Mouse (Mus musculus) G1E-ER4 (cell line): ENCODE measurements around the gene Spata1. TPM values are rescaled to one million over a fixed set of nuclear protein-coding genes. Genes with fewer than 3 reads are reported as not detected.

Experiments
- GATA1 ChIP-seq: IDR thresholded peaks from one replicate; pipeline ENCODE4 v1.8.0; 2012; ENCODE audit warnings: low read length, inconsistent platforms
- polyA plus RNA-seq: library from polyadenylated mRNA; stranded (reverse); fragments of >175 nt; gene quantifications from 2 replicates; pipeline ENCODE4 v1.2.3, GENCODE M21; 2012

Spata1 gene
- 0.53 and 1.2 TPM in 2 replicates for polyA plus RNA-seq

DNA sequence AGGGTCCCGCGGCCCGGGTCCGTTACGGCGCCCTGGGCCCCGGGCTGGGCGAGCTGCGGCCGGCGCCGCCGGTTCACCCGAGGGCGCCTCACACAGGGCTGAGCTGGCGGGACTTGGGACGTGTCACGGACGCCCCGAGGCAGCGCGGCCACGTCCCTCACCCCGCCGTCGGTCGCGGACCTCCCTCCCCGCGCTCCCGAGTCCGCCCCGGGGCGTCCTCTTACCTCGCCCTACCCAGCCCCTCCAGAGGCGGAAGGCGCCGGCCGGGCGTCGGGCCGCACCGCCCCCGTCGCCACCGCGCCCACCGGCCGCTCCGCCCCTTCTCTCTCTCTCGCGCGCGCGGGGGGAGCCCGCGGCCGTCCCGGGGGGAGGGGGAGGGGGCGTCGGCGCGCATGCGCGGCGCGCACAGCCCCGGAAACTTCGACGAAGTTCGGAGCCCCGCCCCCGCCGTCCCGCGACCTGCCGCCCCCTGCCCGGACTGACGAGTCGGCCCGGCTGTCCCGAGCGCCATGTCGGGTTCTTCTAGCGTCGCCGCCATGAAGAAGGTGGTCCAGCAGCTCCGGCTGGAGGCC is at the start of gene Spata1, which contains the start of gene Gng5:
TSS of gene Spata1 (minus strand) at position 323 of the 572 bp plus-strand sequence.
TSS of gene Gng5 (plus strand) at position 377 of the 572 bp plus-strand sequence.
- TF ChIP-seq GATA1: no peak

DNA sequence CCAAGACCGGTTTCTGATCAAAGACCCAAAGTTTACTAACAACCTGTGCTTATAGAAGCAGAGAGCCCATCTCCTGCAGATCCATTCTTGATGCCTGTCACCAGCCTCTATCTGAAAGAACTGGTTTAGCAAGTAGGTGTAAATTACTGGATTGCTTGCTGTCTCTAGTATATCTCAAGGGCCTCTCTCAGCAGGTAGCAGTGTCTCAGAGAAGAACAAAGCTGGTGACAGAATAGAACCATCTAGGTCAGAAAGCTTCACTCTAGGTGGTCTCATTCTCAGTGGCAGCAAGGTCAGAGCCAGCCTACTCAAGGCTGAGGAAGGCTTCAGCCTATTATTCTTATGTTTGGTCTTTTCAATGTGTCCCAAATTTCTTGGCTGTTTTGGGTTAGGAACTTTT is 44.1 kb upstream of the Spata1 start:
- TF ChIP-seq GATA1: no peak

DNA sequence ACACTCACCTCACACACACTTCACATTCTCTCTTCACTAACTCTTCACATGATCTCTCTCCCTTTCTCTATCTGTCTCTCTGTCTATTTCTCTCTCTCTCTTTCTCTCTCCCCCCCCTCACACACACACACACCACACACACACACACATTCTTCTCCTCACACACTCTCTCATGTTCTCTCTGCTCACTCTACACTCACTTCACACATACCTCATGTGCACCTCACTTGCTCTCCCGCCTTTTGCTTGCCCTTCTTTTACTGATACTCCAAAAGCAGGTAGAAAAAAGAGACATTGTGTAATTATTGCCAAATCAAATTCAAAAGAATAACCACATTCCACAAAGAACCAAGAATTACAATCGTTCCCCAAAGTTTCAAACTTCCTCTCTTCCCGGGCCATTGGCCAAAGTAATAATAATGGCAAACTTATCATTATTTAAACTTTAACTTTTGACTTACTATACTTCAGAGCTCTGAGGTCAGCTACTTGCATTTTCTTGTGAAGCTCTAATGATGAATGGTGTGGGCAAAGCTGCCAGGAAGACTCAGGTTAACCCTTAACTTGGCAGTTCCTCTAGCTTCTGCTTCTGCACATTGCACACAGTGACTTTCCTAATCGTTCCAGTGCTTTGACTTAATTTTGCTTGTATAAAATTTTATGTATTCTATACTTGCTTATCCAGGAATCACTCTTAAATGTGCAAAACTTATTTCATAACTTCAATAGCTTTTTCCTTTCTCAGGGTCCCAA is 41.1 kb upstream of the Spata1 start:
- no peak for TF ChIP-seq GATA1

DNA sequence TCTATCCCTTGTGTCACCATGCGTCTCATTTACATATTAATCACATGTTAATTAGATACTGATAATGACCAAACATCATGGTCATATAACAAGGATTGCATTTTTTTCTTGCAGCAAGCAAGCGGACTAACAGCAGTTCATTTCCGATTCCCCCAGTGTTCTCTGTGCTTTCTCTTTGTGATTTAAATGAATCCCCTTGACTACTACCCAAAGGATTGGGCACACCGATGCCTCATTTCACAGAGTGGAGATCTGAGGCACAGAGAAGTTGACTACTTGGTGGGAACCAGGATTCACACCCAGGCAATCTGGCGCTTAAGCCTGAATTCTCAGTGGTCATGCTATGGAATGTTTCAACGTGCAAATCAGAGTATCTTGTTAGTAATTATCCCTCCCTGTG is 35.4 kb upstream of the Spata1 start:
- TF ChIP-seq GATA1: no peak

DNA sequence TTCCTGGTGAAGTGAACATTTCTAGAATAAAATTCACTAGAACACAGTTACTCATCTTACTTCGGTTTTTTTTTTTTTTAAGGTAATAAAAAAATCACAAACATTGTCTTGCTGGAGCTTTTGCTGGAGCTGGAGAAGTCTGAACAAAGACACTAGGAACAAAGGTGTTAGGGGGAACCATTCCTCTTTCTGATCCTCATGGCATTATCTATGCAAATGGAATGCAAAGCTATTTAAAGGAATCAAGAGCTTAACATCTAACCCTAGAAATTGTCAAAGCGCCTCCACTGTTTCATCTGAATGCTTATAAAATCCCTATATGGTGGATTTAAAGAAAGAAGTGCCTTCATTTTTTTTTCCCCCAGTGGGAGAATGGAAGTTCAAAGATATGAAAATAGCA is 28.8 kb upstream of the Spata1 start:
- no peak for TF ChIP-seq GATA1

DNA sequence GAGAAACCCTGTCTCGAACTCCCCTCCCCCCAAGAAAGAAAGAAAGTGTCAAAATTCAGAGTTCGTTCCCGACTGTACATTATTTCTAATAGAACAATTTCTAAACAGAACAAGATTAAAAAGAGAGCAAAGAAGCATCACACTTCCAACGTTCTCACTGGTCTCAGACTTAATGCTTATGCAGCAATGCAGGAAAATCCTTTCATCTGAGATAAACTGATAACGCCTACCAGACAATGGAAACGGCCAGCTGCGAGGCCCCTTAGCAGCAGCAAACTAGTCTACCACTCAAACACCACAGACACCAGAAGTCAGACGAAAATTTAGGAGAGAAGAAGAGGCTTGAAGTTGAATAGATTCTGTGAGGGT is 22.1 kb upstream of the Spata1 start:
- no peak for TF ChIP-seq GATA1

DNA sequence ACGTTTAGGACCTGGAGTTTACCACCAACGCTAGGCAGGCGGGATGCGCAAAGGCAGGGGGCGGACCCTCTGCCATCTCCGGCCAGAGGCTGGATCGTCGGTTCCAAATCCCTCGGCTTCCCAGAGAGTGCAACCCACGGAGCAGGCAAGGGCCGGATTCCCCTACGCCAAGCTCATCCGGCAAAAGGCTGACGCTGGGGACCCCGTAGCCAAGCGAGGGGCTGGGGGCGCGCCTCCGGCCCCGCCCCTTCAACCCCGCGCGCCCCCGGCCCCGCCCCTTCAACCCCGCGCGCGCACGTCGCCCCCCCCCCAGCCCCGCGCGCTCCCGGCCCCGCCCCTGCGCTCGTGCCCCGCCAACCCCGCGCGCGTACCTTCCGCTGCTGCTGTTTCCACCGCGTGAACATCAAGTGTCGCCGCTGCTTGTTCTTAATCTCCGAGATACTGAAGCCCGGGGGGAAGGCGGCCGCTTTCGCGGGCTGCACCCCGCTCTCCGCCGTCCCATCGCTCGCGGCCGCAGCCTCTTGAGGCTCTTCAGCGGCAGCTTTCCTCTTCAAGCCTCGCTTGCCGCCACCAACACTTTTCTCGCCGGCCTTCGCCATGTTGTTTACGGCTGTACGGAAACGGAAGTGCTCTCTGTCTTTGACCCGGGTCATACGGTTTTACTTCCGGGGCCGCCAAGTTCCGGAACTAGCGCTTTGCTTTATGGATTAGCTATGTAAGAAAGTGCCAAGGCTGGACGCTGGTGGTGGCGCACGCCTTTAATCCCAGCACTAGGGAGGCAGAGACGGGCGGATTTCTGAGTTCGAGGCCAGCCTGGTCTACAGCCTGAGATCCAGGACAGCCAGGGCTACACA is 21.5 kb upstream of the Spata1 start, which contains the start of gene Rpf1:
TSS of gene Rpf1 (minus strand) at position 632 of the 854 bp plus-strand sequence.
- TF ChIP-seq GATA1: no peak

DNA sequence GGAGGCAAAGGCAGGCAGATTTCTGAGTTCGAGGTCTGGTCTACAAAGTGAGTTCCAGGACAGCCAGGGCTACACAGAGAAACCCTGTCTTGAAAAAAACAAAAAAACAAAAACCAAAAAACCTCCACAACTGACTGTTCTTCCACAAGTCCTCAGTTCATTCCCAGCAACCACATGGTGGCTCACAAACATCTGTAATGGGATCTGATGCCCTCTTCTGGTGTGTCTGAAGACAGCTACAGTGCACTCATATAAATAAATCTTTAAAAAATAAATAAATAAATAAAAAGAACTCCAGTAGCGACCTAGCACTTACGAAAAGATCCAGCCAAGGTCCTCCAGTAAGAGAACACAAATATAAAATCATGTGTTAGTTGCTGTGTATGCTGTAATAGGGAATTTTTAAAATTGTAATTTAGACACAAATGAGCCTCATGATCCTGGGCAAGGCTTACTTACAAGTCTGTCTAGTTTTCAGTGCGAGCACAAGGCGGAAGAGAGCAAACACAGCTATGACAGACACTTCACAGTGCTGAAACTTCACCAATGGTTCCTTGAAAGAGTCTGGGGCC is 20.8 kb upstream of the Spata1 start:
- no peak for TF ChIP-seq GATA1

DNA sequence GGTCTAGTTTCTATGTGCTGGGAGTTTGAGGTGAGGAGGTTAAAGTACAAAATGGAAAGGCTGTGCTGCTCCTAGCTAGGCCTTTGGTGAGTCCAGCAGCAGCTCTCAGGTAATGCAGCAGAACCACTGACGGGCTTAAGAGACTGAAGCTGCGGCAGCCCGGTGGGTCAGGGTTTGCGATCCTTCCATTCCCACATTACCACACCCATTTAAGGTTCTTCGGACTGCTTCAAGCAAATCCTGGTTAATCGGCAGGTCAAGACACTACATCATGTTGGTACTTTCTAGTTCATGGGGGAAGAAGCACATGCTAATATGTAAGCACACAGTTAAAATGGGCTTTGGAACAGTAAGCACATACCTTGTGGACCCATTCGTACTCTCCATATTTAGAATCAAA is 7.2 kb upstream of the Spata1 start:
- no peak for TF ChIP-seq GATA1

DNA sequence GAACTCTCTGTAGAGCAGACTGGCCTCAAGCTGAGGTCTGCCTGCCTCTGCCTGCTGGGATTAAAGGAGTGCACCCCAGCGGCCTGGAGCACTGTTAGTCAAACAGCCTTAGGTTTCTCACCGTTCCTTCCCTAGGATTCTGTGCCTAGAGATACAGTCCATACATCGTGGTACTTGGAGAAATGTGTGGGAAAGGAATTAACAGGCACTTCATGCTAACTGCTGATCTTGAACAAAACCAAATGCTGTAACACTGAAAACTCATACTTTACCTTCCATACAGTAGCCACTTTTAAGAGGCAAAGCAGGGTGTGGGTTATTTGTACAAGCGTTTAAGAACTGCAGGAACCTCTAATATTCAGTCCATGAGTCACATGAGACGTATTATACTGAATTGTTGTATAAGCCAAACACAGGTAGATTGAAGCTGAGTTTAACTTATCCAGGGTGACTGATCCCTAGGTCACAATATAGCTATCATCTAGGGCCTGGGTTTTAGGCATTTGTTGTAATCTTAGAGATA is 2.1 kb upstream of the Spata1 start:
- TF ChIP-seq GATA1: no peak

DNA sequence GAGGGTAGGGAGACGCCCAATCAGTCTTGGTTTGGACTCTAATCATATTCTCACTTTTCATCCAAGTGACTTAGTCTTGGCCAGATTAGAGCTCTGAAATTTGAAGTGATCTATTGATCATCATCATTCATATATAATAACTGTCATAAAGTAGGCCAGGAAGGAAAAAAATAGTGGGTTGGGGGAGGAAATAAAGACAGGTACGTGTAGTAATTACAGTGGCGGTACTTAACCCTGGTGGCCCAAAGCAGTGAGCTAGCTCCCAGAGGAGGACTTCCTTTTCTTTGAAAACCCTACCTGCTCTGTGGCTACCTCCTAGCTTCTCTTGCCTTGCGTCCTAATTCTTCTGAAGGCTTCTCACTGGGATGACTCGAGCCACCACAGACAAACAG is 1.3 kb upstream of the Spata1 start:
- TF ChIP-seq GATA1: no peak

DNA sequence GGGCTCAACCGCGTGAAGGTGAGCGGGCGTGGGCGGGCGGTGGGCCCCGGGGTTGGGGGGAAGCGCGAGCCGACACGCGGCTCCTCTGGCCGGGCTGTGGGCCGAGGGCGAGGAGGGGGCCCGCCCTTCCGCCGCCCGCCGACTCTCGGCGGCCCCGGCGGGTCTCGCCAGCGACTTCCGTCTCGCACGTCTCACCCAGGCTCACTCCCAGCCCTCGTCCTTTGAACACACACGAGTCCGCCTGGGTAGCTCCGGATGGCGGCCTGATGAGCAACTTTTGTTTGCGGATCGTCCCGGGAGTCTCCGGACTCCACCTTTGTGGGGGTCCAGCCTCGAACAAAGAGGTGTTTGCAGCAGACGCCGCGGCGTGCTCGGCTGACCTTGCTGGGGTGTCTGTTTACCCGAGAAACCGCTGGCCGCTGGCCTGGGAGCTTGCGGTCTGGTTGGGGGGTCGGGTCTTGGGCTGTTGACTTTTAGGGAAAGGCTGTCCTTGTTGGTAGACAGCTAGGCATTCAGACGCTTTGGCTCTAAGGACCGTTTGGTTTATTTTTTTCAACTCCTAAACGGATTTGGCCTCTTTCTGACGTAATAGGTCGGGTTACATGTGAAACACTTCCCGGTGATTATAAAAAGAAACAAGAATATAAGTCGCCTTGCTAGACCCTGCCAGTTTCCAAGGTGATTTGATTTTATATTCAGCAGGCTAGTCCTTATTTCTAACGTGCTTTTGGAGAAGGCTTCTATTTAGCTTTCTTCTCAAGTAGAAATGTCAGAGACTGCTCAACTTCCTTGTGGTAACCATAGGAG is 653 bp upstream of the Spata1 start:
- TF ChIP-seq GATA1: no peak

DNA sequence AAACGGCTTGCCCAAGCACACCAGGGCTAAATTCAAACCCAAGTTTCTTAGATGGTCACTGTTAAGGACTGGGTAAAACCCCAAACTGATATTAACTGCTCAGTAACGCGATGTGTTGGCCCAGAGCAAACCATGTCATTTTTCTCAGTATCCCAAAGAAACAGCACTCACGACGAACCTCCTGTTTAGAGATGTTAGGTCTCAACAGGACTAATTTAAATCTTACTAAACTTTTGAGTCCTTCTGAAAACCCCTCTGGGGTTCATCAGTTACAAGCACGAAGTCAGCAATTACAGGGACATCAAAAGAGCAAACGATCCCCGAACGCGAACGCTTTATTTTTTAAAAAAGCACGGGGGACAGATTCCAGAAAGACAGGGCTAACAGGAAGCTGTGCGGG is 564 bp downstream of the Spata1 start:
- TF ChIP-seq GATA1: no peak

DNA sequence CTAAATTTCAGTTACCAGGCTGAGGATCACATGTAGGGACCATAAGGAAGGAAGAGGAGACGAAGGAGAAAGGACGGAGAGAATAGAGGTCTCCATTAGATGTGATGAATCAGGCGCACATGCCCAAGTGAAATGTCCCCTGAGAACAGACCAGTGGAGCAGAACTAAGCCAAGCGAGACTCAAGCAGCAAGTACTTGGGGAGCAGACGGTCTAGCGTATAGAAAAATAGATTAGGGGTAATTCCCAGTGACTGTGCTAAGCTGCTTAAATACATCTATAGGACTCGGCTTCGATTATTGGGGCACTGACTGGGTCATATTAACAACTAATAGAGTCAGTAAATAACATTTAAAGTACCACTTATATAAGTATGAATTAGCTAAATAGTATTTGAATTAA is 4.6 kb downstream of the Spata1 start:
- TF ChIP-seq GATA1: no peak

DNA sequence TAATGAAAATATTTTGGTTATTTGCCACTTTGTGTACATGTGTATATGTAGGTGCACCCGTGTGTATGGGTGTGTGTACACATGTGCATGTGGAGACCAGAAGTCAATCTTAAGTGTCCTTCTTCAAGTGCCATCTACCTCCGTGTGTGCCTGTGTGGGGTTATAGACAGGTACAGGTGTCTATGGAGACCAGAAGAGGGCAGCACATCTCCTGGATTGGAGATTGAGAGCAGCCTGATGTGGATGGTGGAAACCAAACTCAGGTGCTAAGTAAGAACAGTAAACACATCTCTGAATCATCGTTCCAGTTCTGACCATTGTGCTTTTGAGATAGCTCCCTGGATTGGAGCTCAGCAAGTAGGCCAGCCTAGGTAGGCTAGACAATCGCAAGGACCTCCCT is 13.1 kb downstream of the Spata1 start:
- no peak for TF ChIP-seq GATA1
